Mouse (Mus musculus) left cerebral cortex, postnatal 36 days (tissue): Measurements from ENCODE around the gene 2510002D24Rik. TPM values are rescaled to one million over a fixed set of nuclear protein-coding genes. Genes with fewer than 3 reads are reported as not detected.
"Not testable (repeated sequence)": the region's sequence is repeated elsewhere in the genome, so short reads cannot be mapped to it uniquely, and the experiment has no call there.

ENCODE experiments used
- DNase-seq, 2 experiments: peaks; one replicate each; pipeline ENCODE4 v3.0.0; 2021 to 2022; ENCODE audit warnings: low spot score in 2 of 2, mixed read lengths in 1 of 2
- intact Hi-C: fragments of 180-260 bp; cut with DNase I; formaldehyde crosslinking; loops from one replicate; pipeline ENCODE4 v1.15.1; 2025
- total RNA-seq, 2 experiments: library from RNA; stranded (reverse); gene quantifications; 2 replicates each; pipeline ENCODE4 v1.2.3; 2021

The 2510002D24Rik gene
- total RNA-seq, 2 experiments from 2014 or later, result 28.2 to 30.6 TPM

- DNase-seq, result no peak
- intact Hi-C loops, result no loop called here
Measured at GRCm38 (mm10) chr16:18838346-18838745, 2.0 kb downstream of the 2510002D24Rik start.

GRCm38 (mm10) chr16:18846301-18846820 lies 10.0 kb downstream of the 2510002D24Rik start:
- intact Hi-C loops, result no loop called here
- no peak for DNase-seq

GRCm38 (mm10) chr16:18849521-18850190 lies 13.3 kb downstream of the 2510002D24Rik start:
- DNase-seq, result not testable (repeated sequence)

GRCm38 (mm10) chr16:18858551-18858950 lies 22.2 kb downstream of the 2510002D24Rik start:
- no peak for DNase-seq
- intact Hi-C loops, result no loop called here

More at GRCm38 (mm10) chr16:18849521-18850190, 13.3 kb downstream of the 2510002D24Rik start:
- intact Hi-C loops, result not testable (repeated sequence)

- DNase-seq, result no peak
- intact Hi-C loops, result no loop called here
Measured at GRCm38 (mm10) chr16:18860186-18860585, 23.8 kb downstream of the 2510002D24Rik start.

- intact Hi-C loops, result not testable (repeated sequence)
Measured at GRCm38 (mm10) chr16:18870495-18870894, 34.1 kb downstream of the 2510002D24Rik start.

GRCm38 (mm10) chr16:18876091-18876441 lies 39.7 kb downstream of the 2510002D24Rik start:
- intact Hi-C loops, result loop anchor here (2.0 kb wide), 1 partner anchor 63 kb away; no protein-coding TSS in a partner anchor
- no peak for DNase-seq

More at GRCm38 (mm10) chr16:18870495-18870894, 34.1 kb downstream of the 2510002D24Rik start:
- not testable (repeated sequence) for DNase-seq

GRCm38 (mm10) chr16:18876442-18877308 lies 40.3 kb downstream of the 2510002D24Rik start, which contains the start of the genes Mrpl40 and Hira:
TSS of gene Mrpl40 (minus strand) at chr16:18876862.
TSS of gene Hira (plus strand) at chr16:18877037.
- intact Hi-C loops, result loop anchor here (2.0 kb wide), 1 partner anchor 64 kb away; no protein-coding TSS in a partner anchor

GRCm38 (mm10) chr16:18877386-18878090 lies 41.2 kb downstream of the 2510002D24Rik start:
- DNase-seq, result peak in 1 of 2 experiments; percentile 61
- intact Hi-C loops, result loop anchor here (2.0 kb wide), 1 partner anchor 65 kb away; no protein-coding TSS in a partner anchor

More at GRCm38 (mm10) chr16:18876442-18877308, 40.3 kb downstream of the 2510002D24Rik start, which contains the start of the genes Mrpl40 and Hira:
- DNase-seq, result peak; percentile 92 to 94

- no peak for DNase-seq
- intact Hi-C loops, result no loop called here
Measured at GRCm38 (mm10) chr16:18878091-18878720, 41.8 kb downstream of the 2510002D24Rik start.

GRCm38 (mm10) chr16:18884044-18884443 lies 47.7 kb downstream of the 2510002D24Rik start:
- intact Hi-C loops, result no loop called here
- DNase-seq, result no peak

Other genes with a start within 250 kb of the 2510002D24Rik start
- 1 to 10 TPM in 1 of 2 experiments, under 1 TPM in 1; 0.94 to 1.4 TPM for gene Tbx1, start 245.9 kb upstream of the 2510002D24Rik start, total RNA-seq
- 1 to 10 TPM; 1.1 to 1.6 TPM for gene Gp1bb, start 214.2 kb upstream of the 2510002D24Rik start, total RNA-seq
- gene Gm49601, start 210.2 kb upstream of the 2510002D24Rik start, total RNA-seq, result 100 to 1,000 TPM; 255 to 281 TPM
- gene Sept5, start 206.6 kb upstream of the 2510002D24Rik start, total RNA-seq, result 100 to 1,000 TPM; 834 to 992 TPM
- gene Cldn5, start 59.7 kb upstream of the 2510002D24Rik start, total RNA-seq, result 10 to 100 TPM; 48.3 to 60.6 TPM
- gene Ufd1, start 24.8 kb upstream of the 2510002D24Rik start, total RNA-seq, result 10 to 100 TPM; 77.2 to 94.9 TPM
- gene Cdc45, start 24.6 kb upstream of the 2510002D24Rik start, total RNA-seq, result 1 to 10 TPM; 1.5 to 2.2 TPM
- gene Gm28539, start within 50 bp of the 2510002D24Rik start, total RNA-seq, result 1 to 10 TPM; 8.5 to 9.9 TPM
- 10 to 100 TPM; 38.4 to 38.8 TPM for gene Mrpl40, start 40.3 kb downstream of the 2510002D24Rik start, total RNA-seq
- gene Hira, start 40.5 kb downstream of the 2510002D24Rik start, total RNA-seq, result 10 to 100 TPM; 71.9 to 83.9 TPM